Mouse (Mus musculus): ENCODE measurements around the gene Paqr3.

Gene Paqr3

GRCm38 (mm10) chr5:97111207-97111910, at the start of gene Paqr3:
Paqr3 (minus strand) TSS chr5:97111596.
- peak; percentile 99 to 100 for DNase-seq

- DNase-seq = peak; percentile 26 to 37
Observed at GRCm38 (mm10) chr5:97154688-97155087, 43.3 kb upstream of the Paqr3 start.

GRCm38 (mm10) chr5:97135331-97135730, 23.9 kb upstream of the Paqr3 start:
- no peak for DNase-seq

GRCm38 (mm10) chr5:97129589-97129988, 18.2 kb upstream of the Paqr3 start:
- no peak for DNase-seq

GRCm38 (mm10) chr5:97128242-97129226, 17.1 kb upstream of the Paqr3 start:
- DNase-seq = peak; percentile 74 to 76

GRCm38 (mm10) chr5:97127284-97127683, 15.9 kb upstream of the Paqr3 start:
- no peak for DNase-seq

- peak; percentile 47 to 56 for DNase-seq
Observed at GRCm38 (mm10) chr5:97126005-97126404, 14.6 kb upstream of the Paqr3 start.

GRCm38 (mm10) chr5:97125459-97125970, 14.1 kb upstream of the Paqr3 start:
- DNase-seq = no peak

- no peak for DNase-seq
Observed at GRCm38 (mm10) chr5:97124977-97125376, 13.6 kb upstream of the Paqr3 start.

- peak; percentile 18 to 40 for DNase-seq
Observed at GRCm38 (mm10) chr5:97110697-97111096, 699 bp downstream of the Paqr3 start.

GRCm38 (mm10) chr5:97110133-97110532, 1.3 kb downstream of the Paqr3 start:
- DNase-seq = no peak

GRCm38 (mm10) chr5:97108333-97108732, 3.1 kb downstream of the Paqr3 start:
- no peak for DNase-seq

GRCm38 (mm10) chr5:97099954-97100353, 11.4 kb downstream of the Paqr3 start:
- no peak for DNase-seq

- DNase-seq = no peak
Observed at GRCm38 (mm10) chr5:97097631-97098041, 13.8 kb downstream of the Paqr3 start.

GRCm38 (mm10) chr5:97095335-97095734, 16.1 kb downstream of the Paqr3 start:
- DNase-seq = no peak

GRCm38 (mm10) chr5:97092970-97093369, 18.4 kb downstream of the Paqr3 start:
- DNase-seq = no peak

- DNase-seq = no peak
Observed at GRCm38 (mm10) chr5:97090034-97090784, 21.2 kb downstream of the Paqr3 start.

- DNase-seq = no peak
Observed at GRCm38 (mm10) chr5:97089426-97089825, 22.0 kb downstream of the Paqr3 start.

- no peak for DNase-seq
Observed at GRCm38 (mm10) chr5:97088231-97088630, 23.2 kb downstream of the Paqr3 start.

GRCm38 (mm10) chr5:97087746-97088145, 23.6 kb downstream of the Paqr3 start:
- no peak for DNase-seq

- DNase-seq = no peak
Observed at GRCm38 (mm10) chr5:97087030-97087630, 24.3 kb downstream of the Paqr3 start.

GRCm38 (mm10) chr5:97085071-97085470, 26.3 kb downstream of the Paqr3 start:
- DNase-seq = no peak

Data from cerebellum, adult 18-20 months (tissue).